Comparison of ENCODE assay signal across 8 mouse cellular contexts in the genomic region with DNA sequence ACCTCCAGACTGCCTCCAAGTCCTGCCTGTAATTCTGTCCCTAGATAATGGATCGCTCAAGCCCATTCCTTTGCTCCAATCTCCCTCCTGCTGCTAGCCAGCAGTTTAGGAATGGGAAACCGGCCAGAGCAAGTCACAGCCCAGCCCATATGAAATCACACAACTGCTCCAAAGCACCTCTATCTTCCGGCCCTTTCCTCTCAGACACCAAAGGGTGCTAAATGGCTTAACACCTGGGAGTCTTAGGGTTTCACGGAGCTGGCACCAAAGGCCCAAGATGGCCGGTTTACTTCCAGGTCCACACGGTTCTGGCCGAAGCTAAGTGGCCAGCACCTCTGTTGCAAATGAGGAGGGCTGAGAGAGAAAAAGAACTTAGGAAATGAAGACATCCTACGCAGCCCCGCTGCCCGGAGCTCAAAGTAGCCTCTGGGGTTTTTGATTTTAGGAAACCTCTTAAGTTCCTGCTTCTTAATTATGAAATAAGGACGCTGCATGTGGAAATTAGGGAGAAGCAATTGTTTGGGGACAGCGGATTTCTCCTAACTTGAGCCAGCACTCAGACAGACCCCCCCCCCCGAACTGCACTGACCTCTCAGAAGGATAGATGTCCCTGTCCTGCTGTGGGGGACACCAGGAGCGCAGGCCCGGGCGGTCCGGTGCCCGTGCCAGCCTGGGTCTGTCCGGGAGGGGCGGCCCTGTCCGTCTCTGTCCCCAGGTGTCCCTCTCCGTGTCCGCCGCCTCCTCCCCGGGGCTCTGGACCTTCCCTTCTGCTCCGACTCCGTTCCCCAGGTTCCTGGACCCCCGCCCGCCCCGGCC. TPM values are rescaled to one million over a fixed set of nuclear protein-coding genes. Genes with fewer than 3 reads are reported as not detected.
DNase-seq lines count a peak whose midpoint lies in the region; ATAC-seq and TF ChIP-seq lines count a peak whose summit lies in the region.

No protein-coding gene starts in this region.

- peaks cover 66% of the 10 kb centered on the region for H3K4me1 ChIP-seq in embryonic facial prominence, embryonic 10.5 days
- peaks cover 52% of the 10 kb centered on the region for H3K4me1 ChIP-seq in heart, embryonic 13.5 days
- H3K4me1 ChIP-seq in kidney, postnatal 0 days (replicated peaks; ENCODE audit: insufficient read depth, low read length), result peaks cover 25% of the 10 kb centered on the region

- 4% methylated on average over 30 of the region's 30 CpGs for WGBS in embryonic facial prominence, embryonic 10.5 days
- 3% methylated on average over 30 of the region's 30 CpGs for WGBS in heart, embryonic 13.5 days
- WGBS in kidney, postnatal 0 days, result 3% methylated on average over 30 of the region's 30 CpGs

- peaks cover 9% of the 10 kb centered on the region; the same call in 1 of the 2 replicates for H3K27me3 ChIP-seq in embryonic facial prominence, embryonic 10.5 days (replicated peaks; ENCODE audit: low read depth, poor library complexity, severe bottlenecking)
- H3K27me3 ChIP-seq in heart, embryonic 13.5 days (replicated peaks), result no peaks in the 10 kb centered on the region
- H3K27me3 ChIP-seq in kidney, postnatal 0 days (ENCODE audit: insufficient read depth, low read length), result no peaks in the 10 kb centered on the region

- H3K27ac ChIP-seq in embryonic facial prominence, embryonic 10.5 days (replicated peaks), result peak overlapping the region; percentile 90
- peak overlapping the region; percentile 77 for H3K27ac ChIP-seq in heart, embryonic 13.5 days (replicated peaks)
- H3K27ac ChIP-seq in kidney, postnatal 0 days, result peak overlapping the region; percentile 80

- H3K9me3 ChIP-seq in embryonic facial prominence, embryonic 10.5 days, result no peaks in the 10 kb centered on the region
- H3K9me3 ChIP-seq in heart, embryonic 13.5 days, result no peaks in the 10 kb centered on the region
- no peaks in the 10 kb centered on the region for H3K9me3 ChIP-seq in kidney, postnatal 0 days (replicated peaks; ENCODE audit: low read length)

- peak; percentile 97 for DNase-seq in heart, adult 11 months
- no peak for DNase-seq in heart, postnatal 25 days (ENCODE audit: low spot score)
- no peak for DNase-seq in embryonic facial prominence, embryonic 10.5 days (ENCODE audit: low spot score)
- peak; percentile 68 for DNase-seq in kidney, postnatal 0 days (ENCODE audit: low spot score)
- DNase-seq in ovary, adult 18-20 months (ENCODE audit: low spot score), result no peak
- DNase-seq in frontal cortex, postnatal 10 days (ENCODE audit: low spot score in 2 of 2), result no peak

- peak; percentile 42 for ATAC-seq in heart, embryonic 13.5 days (ENCODE audit: extremely low read depth, insufficient number of reproducible peaks, low FRiP score, low TSS enrichment)
- ATAC-seq in kidney, postnatal 0 days (replicated peaks; ENCODE audit: low FRiP score, low read depth), result peak; percentile 55
- peak; percentile 23 for ATAC-seq in megakaryocyte, adult 5-6 weeks (ENCODE audit: poor library complexity, severe bottlenecking)

- intact Hi-C loops in heart, postnatal 25 days (cut with DNase I), result no loop called here

- H3K4me2 ChIP-seq in heart, embryonic 13.5 days, result peak overlapping the region; percentile 81
- H3K4me2 ChIP-seq in kidney, postnatal 0 days (ENCODE audit: low read length), result peak overlapping the region; percentile 77

- H3K36me3 ChIP-seq in embryonic facial prominence, embryonic 10.5 days (replicated peaks), result no peaks in the 10 kb centered on the region
- no peaks in the 10 kb centered on the region; the same call in 1 of the 2 replicates for H3K36me3 ChIP-seq in heart, embryonic 13.5 days
- no peaks in the 10 kb centered on the region for H3K36me3 ChIP-seq in kidney, postnatal 0 days (ENCODE audit: insufficient read depth, low read length)

- peak overlapping the region; percentile 93 for H3K9ac ChIP-seq in heart, embryonic 13.5 days
- peak overlapping the region; percentile 85 for H3K9ac ChIP-seq in kidney, postnatal 0 days (ENCODE audit: low read depth, low read length)

- TF ChIP-seq CTCF in kidney, postnatal 0 days (IDR thresholded peaks at IDR 0.05; ENCODE audit: low read depth), result no peak

- peak overlapping the region; percentile 91 for H3K4me3 ChIP-seq in embryonic facial prominence, embryonic 10.5 days
- peak overlapping the region; percentile 80 for H3K4me3 ChIP-seq in heart, embryonic 13.5 days
- H3K4me3 ChIP-seq in kidney, postnatal 0 days (replicated peaks; ENCODE audit: low read depth, low read length), result peak overlapping the region; percentile 80

RNA-seq across cellular contexts. Expression of gene Agtrap, which starts 0.5 kb away (rescaled TPM):
- 10 to 100 TPM; 43.0 to 43.5 TPM for total RNA-seq in heart, postnatal 25 days (2021)
- polyA plus RNA-seq in embryonic facial prominence, embryonic 10.5 days (2016; fragmentation: Nextera tagmentation; extraction: Ambion mirVana), result 13.2 and 14.8 TPM in 2 replicates
- polyA plus RNA-seq in heart, embryonic 13.5 days (2015; fragmentation: Nextera tagmentation; extraction: Ambion mirVana), result 15.4 and 17.6 TPM in 2 replicates
- 38.4 and 38.9 TPM in 2 replicates for polyA plus RNA-seq in kidney, postnatal 0 days (2015; fragmentation: Nextera tagmentation; extraction: Ambion mirVana)
- total RNA-seq in megakaryocyte, adult 5-6 weeks (2015), result 13.8 and 19.0 TPM in 2 replicates
- 31.9 and 36.0 TPM in 2 replicates for total RNA-seq in megakaryocyte, adult 5-6 weeks (2017)

RNA-seq across cellular contexts. Expression of gene Mad2l2, which starts 42.9 kb away (rescaled TPM):
- 10 to 100 TPM; 11.9 to 12.8 TPM for total RNA-seq in heart, postnatal 25 days (2021)
- 63.3 and 67.3 TPM in 2 replicates for polyA plus RNA-seq in embryonic facial prominence, embryonic 10.5 days (2016; fragmentation: Nextera tagmentation; extraction: Ambion mirVana)
- polyA plus RNA-seq in heart, embryonic 13.5 days (2015; fragmentation: Nextera tagmentation; extraction: Ambion mirVana), result 33.3 and 39.0 TPM in 2 replicates
- polyA plus RNA-seq in kidney, postnatal 0 days (2015; fragmentation: Nextera tagmentation; extraction: Ambion mirVana), result 73.1 and 77.2 TPM in 2 replicates
- 21.9 and 25.3 TPM in 2 replicates for total RNA-seq in megakaryocyte, adult 5-6 weeks (2015)
- 3.6 and 5.9 TPM in 2 replicates for total RNA-seq in megakaryocyte, adult 5-6 weeks (2017)

RNA-seq across cellular contexts. Expression of gene Draxin, which starts 43.2 kb away (rescaled TPM):
- total RNA-seq in heart, postnatal 25 days (2021), result under 1 TPM; 0.05 to 0.11 TPM
- polyA plus RNA-seq in embryonic facial prominence, embryonic 10.5 days (2016; fragmentation: Nextera tagmentation; extraction: Ambion mirVana), result 1.5 and 2.4 TPM in 2 replicates
- polyA plus RNA-seq in heart, embryonic 13.5 days (2015; fragmentation: Nextera tagmentation; extraction: Ambion mirVana), result 0.03 and 0.05 TPM in 2 replicates
- polyA plus RNA-seq in kidney, postnatal 0 days (2015; fragmentation: Nextera tagmentation; extraction: Ambion mirVana), result 0.14 and 0.24 TPM in 2 replicates
- not detected in 2 replicates for total RNA-seq in megakaryocyte, adult 5-6 weeks (2015)
- 0.04 TPM in 1 of 2 replicates, not detected in the other for total RNA-seq in megakaryocyte, adult 5-6 weeks (2017)

RNA-seq across cellular contexts. Expression of gene Mthfr, which starts 48.4 kb away (rescaled TPM):
- total RNA-seq in heart, postnatal 25 days (2021), result 10 to 100 TPM in 1 of 2 experiments, 1 to 10 TPM in 1; 9.7 to 11.3 TPM
- 25.2 and 25.4 TPM in 2 replicates for polyA plus RNA-seq in embryonic facial prominence, embryonic 10.5 days (2016; fragmentation: Nextera tagmentation; extraction: Ambion mirVana)
- 11.4 and 11.7 TPM in 2 replicates for polyA plus RNA-seq in heart, embryonic 13.5 days (2015; fragmentation: Nextera tagmentation; extraction: Ambion mirVana)
- polyA plus RNA-seq in kidney, postnatal 0 days (2015; fragmentation: Nextera tagmentation; extraction: Ambion mirVana), result 14.6 and 16.6 TPM in 2 replicates
- total RNA-seq in megakaryocyte, adult 5-6 weeks (2015), result 14.0 and 14.3 TPM in 2 replicates
- 10.1 and 15.8 TPM in 2 replicates for total RNA-seq in megakaryocyte, adult 5-6 weeks (2017)

RNA-seq across cellular contexts. Expression of gene Clcn6, which starts 48.7 kb away (rescaled TPM):
- total RNA-seq in heart, postnatal 25 days (2021), result 1 to 10 TPM; 8.6 to 8.7 TPM
- 10.3 and 12.0 TPM in 2 replicates for polyA plus RNA-seq in embryonic facial prominence, embryonic 10.5 days (2016; fragmentation: Nextera tagmentation; extraction: Ambion mirVana)
- 5.8 and 6.5 TPM in 2 replicates for polyA plus RNA-seq in heart, embryonic 13.5 days (2015; fragmentation: Nextera tagmentation; extraction: Ambion mirVana)
- polyA plus RNA-seq in kidney, postnatal 0 days (2015; fragmentation: Nextera tagmentation; extraction: Ambion mirVana), result 4.2 and 5.0 TPM in 2 replicates
- total RNA-seq in megakaryocyte, adult 5-6 weeks (2015), result 5.5 and 7.0 TPM in 2 replicates
- total RNA-seq in megakaryocyte, adult 5-6 weeks (2017), result 2.7 and 10.1 TPM in 2 replicates

Comparison
In these comparisons a context has a peak if more than half of its experiments do, and no peak if none do; other contexts are left out.
1. DNase-seq: peak in heart, adult 11 months (single experiment) and kidney, postnatal 0 days (single experiment); none in heart, postnatal 25 days (single experiment), embryonic facial prominence, embryonic 10.5 days (single experiment), ovary, adult 18-20 months (single experiment) and frontal cortex, postnatal 10 days (0 of 2).
2. Peak in every context shown above with its lines, with median percentiles within 50 percentile points of each other: H3K27ac ChIP-seq, H3K4me3 ChIP-seq and ATAC-seq.